Mouse (Mus musculus): Measurements from ENCODE around the gene Samm50. TPM values are rescaled to one million over a fixed set of nuclear protein-coding genes. Genes with fewer than 3 reads are reported as not detected.
A peak's percentile ranks its signal among the peaks of the same experiment; 100 is the strongest.

Samm50 gene
- total RNA-seq, 2 experiments from 2014 or later: 26.4 to 30.5 TPM

- no peak for ATAC-seq (ENCODE audit: poor library complexity, severe bottlenecking)
Measured at GRCm38 (mm10) chr15:84234794-84235581, 42.9 kb downstream of the Samm50 start.

DNA sequence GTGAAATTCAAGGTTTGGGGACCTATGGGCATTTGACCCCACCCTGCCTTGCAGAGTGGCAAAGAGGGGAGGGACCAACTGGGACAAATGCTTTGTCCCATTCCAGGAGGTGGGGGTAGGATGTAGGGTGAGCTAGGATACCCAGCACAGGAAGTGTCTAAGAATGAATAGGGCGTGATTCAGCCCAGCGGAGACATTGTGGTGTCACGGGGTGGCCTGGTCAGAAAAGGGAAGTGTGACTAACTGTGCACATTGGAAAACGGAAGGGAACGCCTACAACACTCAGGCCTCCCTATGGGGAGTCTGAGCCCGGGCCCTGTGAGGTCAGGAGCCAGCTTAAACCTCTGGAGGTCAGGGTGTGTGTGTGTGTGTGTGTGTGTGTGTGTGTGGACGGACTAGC, 43.6 kb downstream of the Samm50 start:
- ATAC-seq (ENCODE audit: poor library complexity, severe bottlenecking): peak; percentile 91

DNA sequence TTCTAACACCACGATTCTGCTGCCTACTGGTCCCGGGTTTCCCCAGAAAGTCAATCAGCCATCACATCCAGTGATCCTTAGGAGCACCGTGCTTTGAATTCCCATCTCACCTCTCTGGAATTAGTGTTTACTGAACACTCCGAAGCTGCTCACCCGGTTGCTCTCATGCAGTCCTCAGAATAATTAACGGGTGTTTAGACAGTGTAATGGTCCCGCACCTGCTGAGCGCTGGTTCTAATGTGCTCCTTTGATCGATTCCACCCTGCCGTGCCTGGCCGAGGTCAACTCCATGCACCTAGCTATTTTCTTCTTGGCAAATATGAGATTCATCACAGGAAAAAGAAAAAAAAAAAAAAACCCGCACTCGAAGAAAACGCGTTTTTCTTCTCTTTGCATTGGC, 46.5 kb downstream of the Samm50 start:
- ATAC-seq (ENCODE audit: poor library complexity, severe bottlenecking): no peak

DNA sequence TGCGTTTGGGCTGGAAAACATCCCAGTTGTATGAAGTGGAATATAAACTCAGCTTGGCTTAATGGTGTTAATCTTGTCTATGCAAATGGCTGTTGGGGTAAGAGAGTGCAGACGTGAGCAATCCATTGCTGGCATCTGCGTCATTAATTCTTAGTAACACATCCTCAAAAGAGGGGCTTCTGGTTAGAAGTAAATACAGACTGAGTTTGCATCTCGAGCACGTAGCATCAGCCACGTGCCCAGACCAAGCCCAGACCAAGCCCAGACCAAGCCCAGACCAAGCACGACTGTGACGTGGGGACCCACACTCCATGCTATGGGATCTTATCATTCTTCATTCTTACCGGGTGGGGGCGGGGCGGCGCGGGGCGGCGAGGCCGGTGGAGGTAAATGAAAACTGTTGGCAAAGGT, 47.0 kb downstream of the Samm50 start:
- no peak for ATAC-seq (ENCODE audit: poor library complexity, severe bottlenecking)

- ATAC-seq (ENCODE audit: poor library complexity, severe bottlenecking): no peak
Measured at GRCm38 (mm10) chr15:84241520-84241919, 49.5 kb downstream of the Samm50 start.

GRCm38 (mm10) chr15:84245104-84245503, 53.1 kb downstream of the Samm50 start:
- no peak for ATAC-seq (ENCODE audit: poor library complexity, severe bottlenecking)

GRCm38 (mm10) chr15:84246195-84246594, 54.2 kb downstream of the Samm50 start:
- ATAC-seq (ENCODE audit: poor library complexity, severe bottlenecking): peak; percentile 82

DNA sequence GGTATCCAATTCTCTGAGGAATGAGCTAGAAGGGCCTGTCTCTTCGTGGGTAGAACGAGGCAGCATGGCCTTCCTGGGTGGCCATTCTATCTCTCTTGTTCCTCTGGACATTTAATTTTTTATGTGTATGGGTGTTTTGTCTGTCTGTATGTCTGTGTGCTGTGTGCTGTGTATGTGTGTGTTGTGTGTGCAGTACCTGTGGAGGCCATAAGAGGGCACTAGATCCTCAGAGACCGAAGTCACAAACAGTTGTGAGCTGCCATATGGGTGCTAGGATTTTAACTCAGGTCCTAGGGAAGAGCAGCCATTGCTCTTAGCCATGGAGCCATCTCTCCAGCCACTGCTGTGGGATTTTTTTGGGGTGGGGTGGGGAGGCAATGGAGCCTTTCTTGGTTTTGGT, 55.3 kb downstream of the Samm50 start:
- no peak for ATAC-seq (ENCODE audit: poor library complexity, severe bottlenecking)

GRCm38 (mm10) chr15:84251227-84251626, 59.2 kb downstream of the Samm50 start:
- no peak for ATAC-seq (ENCODE audit: poor library complexity, severe bottlenecking)

GRCm38 (mm10) chr15:84252645-84253044, 60.6 kb downstream of the Samm50 start:
- no peak for ATAC-seq (ENCODE audit: poor library complexity, severe bottlenecking)

GRCm38 (mm10) chr15:84253757-84254156, 61.7 kb downstream of the Samm50 start:
- no peak for ATAC-seq (ENCODE audit: poor library complexity, severe bottlenecking)

GRCm38 (mm10) chr15:84254387-84254786, 62.3 kb downstream of the Samm50 start:
- ATAC-seq (ENCODE audit: poor library complexity, severe bottlenecking): no peak

GRCm38 (mm10) chr15:84256254-84256850, 64.3 kb downstream of the Samm50 start:
- peak; percentile 64 for ATAC-seq (ENCODE audit: poor library complexity, severe bottlenecking)

DNA sequence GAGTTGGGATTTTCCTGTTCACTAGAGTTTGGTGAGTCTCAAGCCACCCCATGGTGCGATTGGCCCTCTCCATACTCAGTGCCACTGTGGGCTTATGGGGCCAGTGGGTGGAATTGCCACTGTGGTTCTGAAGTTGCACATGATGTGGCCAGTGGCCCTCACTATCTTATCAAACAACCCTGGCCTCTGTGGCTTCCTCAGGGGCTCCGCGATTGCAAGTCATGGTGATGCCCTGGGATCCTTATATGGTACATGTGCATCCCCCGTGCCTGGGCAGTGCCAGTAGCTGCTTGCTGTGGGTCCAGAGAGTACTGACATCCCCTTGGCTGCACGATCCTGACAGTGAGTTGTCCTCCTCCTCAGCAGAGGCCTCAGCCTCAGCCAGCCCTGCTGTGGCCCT, 64.8 kb downstream of the Samm50 start:
- peak; percentile 60 for ATAC-seq (ENCODE audit: poor library complexity, severe bottlenecking)

DNA sequence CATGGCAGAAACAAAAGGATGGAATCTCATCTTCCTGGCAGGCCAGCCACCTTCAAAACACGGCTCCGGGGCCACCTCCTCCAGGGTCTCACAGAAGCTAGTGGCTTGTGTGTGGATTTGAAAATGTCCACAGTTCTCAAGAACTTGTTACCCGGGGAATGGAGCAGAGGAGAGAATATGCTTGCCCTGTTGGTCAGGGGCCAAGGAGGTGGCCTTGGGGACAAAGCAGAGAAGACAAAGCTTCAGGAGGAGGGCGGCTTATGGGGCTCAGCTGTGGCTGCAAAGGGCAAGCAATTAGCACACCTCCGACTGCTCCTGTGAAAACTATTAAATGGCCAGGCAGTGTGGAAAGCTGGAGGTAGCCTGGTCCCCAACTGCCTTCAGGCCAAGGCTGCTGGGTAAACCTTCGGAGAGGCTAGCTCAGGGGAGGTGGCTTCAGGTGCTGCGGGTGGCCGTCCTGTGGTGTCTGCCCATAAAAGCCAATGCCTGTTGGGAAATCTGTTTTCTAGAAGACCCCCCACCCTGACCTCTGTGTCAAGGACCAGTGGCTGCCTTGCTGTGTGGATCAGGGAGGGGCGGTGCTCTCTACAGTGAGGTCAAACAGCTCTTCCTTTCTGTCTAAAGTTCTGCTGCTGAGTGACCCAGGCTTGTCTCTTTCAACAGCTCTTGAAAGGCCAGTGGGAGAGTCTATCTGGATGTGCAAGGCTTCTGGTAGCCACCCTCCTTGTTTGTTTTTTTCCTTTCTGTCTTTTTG, 66.7 kb downstream of the Samm50 start:
- no peak for ATAC-seq (ENCODE audit: poor library complexity, severe bottlenecking)

DNA sequence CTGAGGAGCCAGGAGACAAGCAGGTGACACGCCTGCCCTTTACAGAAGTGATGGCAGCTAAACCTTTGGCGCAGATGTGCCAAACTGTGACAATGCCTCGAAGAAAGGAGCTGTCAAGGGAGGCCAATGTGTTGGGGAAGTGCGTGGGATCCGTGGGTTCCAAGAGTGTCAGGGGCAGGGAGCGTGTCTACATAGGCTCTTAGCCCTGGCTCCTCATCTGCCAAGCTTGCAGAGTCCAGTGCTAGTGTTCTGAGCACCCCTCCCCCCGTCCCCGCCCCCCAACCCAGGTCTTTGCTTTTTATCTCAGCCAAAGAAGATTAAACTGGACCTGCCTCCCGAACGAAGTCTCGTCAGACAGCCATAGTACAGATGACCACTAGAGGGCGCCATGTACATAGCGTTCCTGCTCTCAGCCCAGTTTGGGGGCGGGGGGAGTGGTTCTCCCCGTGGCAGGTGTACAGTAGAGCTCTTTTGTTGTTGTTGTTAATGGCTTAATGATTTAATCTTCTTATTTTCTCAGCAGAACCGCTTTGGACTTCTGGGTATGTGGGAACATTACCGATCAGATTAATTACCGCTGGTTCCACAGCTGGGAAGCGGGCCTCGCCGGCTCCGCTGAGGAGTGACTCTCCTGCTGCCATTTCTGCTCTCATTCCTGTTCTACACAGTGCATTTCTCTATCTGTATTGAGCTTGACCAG, 68.2 kb downstream of the Samm50 start:
- 0 out of 2 replicates have a peak, but pooled peaks have one; percentile 19 for ATAC-seq (ENCODE audit: poor library complexity, severe bottlenecking)

DNA sequence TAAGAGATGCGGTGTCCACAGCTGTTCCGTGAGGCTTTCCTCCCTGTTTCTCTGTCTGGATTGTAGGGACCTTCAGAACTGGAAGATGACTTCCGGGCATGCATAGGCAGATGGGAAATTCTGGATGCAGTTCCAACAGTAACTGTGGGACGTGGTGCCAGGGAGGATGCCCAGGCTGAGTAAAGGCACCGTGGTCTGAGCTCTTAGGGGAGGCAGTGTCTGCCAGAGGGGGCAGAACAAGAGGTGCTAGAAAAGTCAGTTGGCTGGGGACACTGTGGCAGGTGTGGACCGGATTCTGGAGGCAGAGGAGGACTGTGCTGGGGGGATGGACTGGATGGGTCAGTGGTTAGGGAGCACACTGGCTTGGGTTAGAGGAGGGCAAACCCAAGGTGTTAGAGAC, 70.6 kb downstream of the Samm50 start:
- ATAC-seq (ENCODE audit: poor library complexity, severe bottlenecking): no peak

- no peak for ATAC-seq (ENCODE audit: poor library complexity, severe bottlenecking)
Measured at GRCm38 (mm10) chr15:84263573-84263972, 71.5 kb downstream of the Samm50 start.

DNA sequence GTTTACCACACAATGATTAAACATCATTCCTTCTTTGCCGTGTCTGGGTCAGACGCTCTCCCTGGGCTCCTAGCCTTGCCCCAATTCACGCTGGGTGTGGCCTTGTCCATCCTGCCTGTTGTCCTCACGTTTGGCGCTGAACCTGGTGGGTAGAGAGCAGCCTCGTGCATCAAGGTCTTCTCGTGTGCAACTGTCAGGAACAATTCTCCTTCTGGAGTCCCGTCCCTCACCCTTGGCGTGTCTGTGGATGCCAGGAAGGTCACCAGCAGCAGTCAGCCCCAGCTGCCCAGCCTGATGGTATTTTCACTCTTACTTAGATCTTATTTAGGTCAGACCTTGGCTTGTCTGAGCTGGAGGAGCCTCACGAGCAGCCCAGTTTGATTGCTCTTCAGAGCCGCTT, 73.1 kb downstream of the Samm50 start:
- ATAC-seq (ENCODE audit: poor library complexity, severe bottlenecking): no peak

- no peak for ATAC-seq (ENCODE audit: poor library complexity, severe bottlenecking)
Measured at GRCm38 (mm10) chr15:84266290-84266689, 74.2 kb downstream of the Samm50 start.

Data from megakaryocyte, adult 5-6 weeks (primary cell).